Mouse (Mus musculus) megakaryocyte-erythroid progenitor cell, adult 5-6 weeks (primary cell): Measurements from ENCODE around the gene Ap1ar. TPM values are rescaled to one million over a fixed set of nuclear protein-coding genes. Genes with fewer than 3 reads are reported as not detected.

ENCODE experiments used
- ATAC-seq: replicated peaks from 2 replicates; pipeline ENCODE4 v1.8.0; 2016; ENCODE audit warnings: mild to moderate bottlenecking, inconsistent platforms; ENCODE audit not compliant: severe bottlenecking, poor library complexity, low FRiP score, low TSS enrichment
- total RNA-seq, 2 experiments: library from RNA; stranded (forward) in 1 of 2; stranded (reverse) in 1 of 2; fragments of 200-1000, 215-1000 nt in 1 of 2; fragments of >200 nt in 1 of 2; fragmentation: Nextera tagmentation in 1 of 2; gene quantifications; 2 replicates each; pipeline ENCODE4 v1.2.3; 2014 to 2017

Ap1ar gene
- total RNA-seq, 2 experiments from 2014 or later, result 102 to 114 TPM

DNA sequence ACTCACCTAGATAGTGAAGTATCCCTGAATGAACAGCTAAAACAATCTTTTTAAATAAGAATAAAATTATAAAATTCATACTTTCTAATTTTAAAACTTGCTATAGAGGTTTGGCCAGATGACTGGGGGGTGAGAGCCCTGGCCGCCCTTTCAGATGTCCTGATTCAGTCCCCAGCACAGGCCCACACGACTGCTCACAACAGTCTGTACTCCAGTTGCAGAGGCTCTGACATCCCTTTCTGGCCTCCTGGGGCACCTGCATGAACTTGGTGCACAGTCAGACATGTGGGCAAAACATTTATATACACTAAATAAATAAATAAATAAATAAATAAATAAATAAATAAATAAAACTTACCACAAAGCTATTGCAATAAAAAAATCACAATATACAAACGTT lies 71.4 kb downstream of the Ap1ar start:
- ATAC-seq, result no peak

DNA sequence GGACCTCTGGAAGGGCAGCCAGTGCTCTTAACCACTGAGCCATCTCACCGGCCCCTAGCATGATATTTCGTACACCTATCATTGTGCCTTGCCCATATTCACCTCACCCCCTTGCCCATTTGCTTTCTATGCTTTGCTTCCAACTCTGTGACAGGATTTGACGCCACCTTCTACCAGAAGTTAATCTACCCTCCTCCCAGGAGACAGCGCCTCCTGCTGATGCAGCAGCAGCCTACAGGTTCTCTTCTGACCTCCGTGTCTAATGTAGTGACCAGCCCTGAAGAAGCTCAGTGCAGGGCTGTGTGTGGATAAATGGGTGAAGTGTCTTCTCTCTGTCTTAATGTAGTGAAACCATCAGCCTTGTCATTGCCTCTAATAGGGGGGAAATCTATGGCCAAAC lies 72.8 kb downstream of the Ap1ar start:
- no peak for ATAC-seq

DNA sequence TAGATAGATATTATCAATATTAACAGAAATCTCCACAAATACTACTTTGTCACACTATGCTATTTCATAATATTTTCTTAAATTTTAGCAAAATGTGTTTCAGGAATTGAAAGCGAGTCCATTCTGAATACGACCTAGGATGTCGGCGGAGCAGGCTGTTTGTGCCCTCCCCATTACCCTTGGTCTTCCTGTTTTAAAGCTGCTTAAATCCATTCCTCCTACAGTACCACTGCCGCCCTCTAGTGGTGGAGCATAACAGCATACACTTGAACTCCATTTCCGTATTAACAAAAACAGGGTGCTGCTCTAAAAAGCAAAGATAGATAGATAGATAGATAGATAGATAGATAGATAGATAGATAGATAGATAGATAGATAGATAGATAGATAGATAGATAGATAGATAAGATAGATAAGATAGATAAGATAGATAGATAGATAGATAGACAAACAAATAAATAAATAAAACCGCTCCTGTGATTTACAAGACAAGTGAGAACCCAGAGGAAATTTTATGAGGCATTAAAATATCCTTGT lies 74.2 kb downstream of the Ap1ar start:
- peak; percentile 84 for ATAC-seq

DNA sequence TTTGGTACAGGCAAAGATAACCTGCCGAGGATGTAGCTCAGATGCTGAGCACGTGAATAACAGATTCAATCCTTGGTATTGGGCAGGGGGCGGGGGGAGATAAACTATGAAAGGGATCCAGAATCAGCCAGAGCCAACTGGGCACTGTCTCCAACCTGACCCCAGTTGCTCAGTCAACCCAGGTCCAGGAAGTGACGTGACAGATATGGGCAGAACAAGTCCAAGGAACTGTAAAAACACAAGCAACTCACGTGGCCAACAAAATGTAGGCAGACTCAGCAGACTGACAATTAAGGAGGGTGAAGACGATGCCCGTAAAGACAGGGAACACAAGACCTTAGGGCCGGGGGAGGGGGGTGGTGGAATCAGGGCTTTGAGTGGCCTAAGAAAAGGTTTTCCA lies 74.9 kb downstream of the Ap1ar start:
- no peak for ATAC-seq

DNA sequence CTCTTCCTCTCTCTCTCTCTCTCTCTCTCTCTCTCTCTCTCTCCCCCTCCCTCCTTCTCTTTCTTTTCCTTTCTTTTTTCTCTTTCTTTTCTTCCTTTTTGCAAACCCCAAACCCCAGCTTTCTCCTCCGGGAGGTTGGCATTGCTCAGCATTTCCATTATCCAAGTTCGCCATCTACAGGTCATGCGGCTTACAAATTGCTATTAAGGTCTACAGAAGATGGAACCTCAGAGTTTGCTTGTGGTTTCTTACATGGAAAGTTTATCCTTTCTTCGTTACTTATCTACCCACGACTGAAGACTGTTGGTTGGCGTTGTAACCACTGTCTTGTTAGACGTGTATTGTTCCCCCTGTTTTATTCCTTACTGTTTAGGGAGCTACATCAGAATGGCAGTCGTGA lies 78.1 kb downstream of the Ap1ar start:
- peak; percentile 53 for ATAC-seq

DNA sequence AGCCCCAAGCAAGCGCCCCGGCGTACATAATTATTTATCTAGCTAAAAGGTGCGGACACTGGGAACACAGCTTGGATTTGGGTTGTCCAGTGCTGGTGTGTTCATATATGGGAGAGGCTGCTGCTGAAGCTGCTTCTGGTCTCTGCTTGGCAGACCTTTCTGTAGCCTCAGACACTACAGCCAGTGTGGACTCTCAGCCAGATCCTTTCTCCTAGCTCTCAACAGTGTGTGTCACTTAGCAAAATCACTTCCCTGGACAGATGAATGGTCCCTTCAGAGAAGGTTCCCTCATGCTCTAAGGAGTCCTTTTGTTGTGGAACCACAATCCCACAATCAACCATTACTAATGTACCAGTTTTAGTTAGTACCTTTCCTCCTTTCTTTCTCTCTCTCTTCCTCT lies 78.5 kb downstream of the Ap1ar start:
- ATAC-seq, result no peak

DNA sequence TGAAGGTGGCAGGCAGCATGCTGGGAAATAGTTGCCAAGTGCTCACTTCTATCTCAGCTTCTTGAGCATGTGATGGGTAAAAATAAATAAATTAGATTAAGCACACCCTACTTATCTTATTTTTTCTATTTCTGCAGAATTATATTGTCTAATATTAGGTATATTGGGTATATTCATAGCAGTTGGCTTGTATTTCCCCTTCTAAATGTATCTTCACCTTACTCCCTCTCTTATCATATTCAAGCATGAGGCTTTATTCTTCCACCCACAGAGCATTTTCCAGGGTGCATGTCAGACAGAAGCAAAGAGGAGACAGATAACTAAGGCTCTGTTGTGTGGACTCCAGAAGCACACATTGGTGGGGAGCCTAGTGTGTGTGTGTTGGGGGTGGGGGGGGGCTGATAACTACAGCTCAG lies 79.4 kb downstream of the Ap1ar start:
- ATAC-seq, result peak; percentile 85

Other genes with a start within 250 kb of the Ap1ar start
- not detected in 2 replicates for gene Neurog2, start 204.4 kb downstream of the Ap1ar start, total RNA-seq (2014; fragmentation: Nextera tagmentation)
- not detected in 2 replicates for gene Neurog2, start 204.4 kb downstream of the Ap1ar start, total RNA-seq (2017)
- gene Alpk1, start 57.0 kb downstream of the Ap1ar start, total RNA-seq (2014; fragmentation: Nextera tagmentation), result 2.5 and 5.7 TPM in 2 replicates
- 3.7 and 6.8 TPM in 2 replicates for gene Alpk1, start 57.0 kb downstream of the Ap1ar start, total RNA-seq (2017)
- 34.5 and 36.0 TPM in 2 replicates for gene Tifa, start 47.7 kb downstream of the Ap1ar start, total RNA-seq (2014; fragmentation: Nextera tagmentation)
- gene Tifa, start 47.7 kb downstream of the Ap1ar start, total RNA-seq (2017), result 32.1 and 34.1 TPM in 2 replicates
- gene Fam241a, start 58.8 kb upstream of the Ap1ar start, total RNA-seq (2014; fragmentation: Nextera tagmentation), result 54.3 and 72.8 TPM in 2 replicates
- 52.8 and 54.1 TPM in 2 replicates for gene Fam241a, start 58.8 kb upstream of the Ap1ar start, total RNA-seq (2017)